Mouse (Mus musculus): ENCODE data around the gene Hist1h2bg. TPM values are rescaled to one million over a fixed set of nuclear protein-coding genes. Genes with fewer than 3 reads are reported as not detected.
A peak's percentile ranks its signal among the peaks of the same experiment; 100 is the strongest.
"Not testable (repeated sequence)": the region's sequence is repeated elsewhere in the genome, so short reads cannot be mapped to it uniquely, and the experiment has no call there.

Gene Hist1h2bg
- 100 to 1,000 TPM; 245 to 257 TPM for total RNA-seq (2021)
- long read RNA-seq, experiment 1: 0 reads
- long read RNA-seq, experiment 2: 0 reads

GRCm38 (mm10) chr13:23571022-23571503, at the start of gene Hist1h2bg, which contains the start of gene Hist1h2ae:
Gene Hist1h2bg (plus strand): TSS chr13:23571396.
Gene Hist1h2ae (minus strand): TSS chr13:23571220.
- DNase-seq: peak; percentile 39

GRCm38 (mm10) chr13:23521703-23522102, 49.5 kb upstream of the Hist1h2bg start:
- DNase-seq: peak; percentile 56

GRCm38 (mm10) chr13:23523976-23524375, 47.2 kb upstream of the Hist1h2bg start:
- DNase-seq: no peak

- DNase-seq: peak; percentile 76
These were observed 46.5 kb upstream of the Hist1h2bg start for GRCm38 (mm10) chr13:23524654-23525053.

DNA sequence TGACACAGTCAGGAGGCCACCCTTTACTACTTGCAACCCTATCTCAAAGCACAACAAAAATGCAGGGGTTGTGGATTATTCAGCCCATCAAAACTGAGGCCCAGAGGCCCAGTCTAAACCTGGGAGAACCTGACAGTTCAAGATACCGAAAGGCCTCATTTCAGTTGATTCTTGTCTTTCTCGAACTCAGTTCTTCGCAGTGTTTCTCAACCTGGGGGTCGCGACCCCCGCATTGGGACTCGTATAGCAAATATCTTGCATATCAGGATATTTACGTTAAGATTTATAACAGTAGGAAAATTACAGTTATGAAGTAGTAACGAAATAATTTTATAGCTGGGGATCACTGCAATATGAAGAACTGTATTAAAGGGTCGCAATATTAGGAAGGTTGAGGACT, 45.3 kb upstream of the Hist1h2bg start:
- DNase-seq: no peak

DNA sequence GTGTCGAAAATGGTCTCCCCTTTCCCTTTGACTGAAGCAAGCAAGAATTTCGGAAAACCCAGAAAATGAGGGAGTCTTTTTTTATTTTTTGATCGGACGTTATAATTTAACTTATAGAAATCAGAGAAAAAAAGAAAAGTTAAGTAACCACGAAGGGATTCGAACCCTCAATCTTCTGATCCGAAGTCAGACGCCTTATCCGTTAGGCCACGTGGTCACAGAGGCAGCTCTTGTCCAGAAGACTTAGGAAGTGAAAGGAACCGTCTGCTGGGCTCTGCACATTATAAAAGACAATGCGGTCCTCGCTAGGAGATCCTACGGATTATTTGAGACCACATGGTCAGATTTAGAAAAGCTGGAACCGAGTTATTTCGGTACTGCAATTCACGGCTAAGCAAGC, 44.9 kb upstream of the Hist1h2bg start:
- DNase-seq: peak; percentile 87

- no peak for DNase-seq
These were observed 42.2 kb upstream of the Hist1h2bg start for GRCm38 (mm10) chr13:23529005-23529404.

- no peak for DNase-seq
These were observed 41.6 kb upstream of the Hist1h2bg start for GRCm38 (mm10) chr13:23529480-23530165.

GRCm38 (mm10) chr13:23530181-23530900, 40.9 kb upstream of the Hist1h2bg start:
- DNase-seq: peak; percentile 47

DNA sequence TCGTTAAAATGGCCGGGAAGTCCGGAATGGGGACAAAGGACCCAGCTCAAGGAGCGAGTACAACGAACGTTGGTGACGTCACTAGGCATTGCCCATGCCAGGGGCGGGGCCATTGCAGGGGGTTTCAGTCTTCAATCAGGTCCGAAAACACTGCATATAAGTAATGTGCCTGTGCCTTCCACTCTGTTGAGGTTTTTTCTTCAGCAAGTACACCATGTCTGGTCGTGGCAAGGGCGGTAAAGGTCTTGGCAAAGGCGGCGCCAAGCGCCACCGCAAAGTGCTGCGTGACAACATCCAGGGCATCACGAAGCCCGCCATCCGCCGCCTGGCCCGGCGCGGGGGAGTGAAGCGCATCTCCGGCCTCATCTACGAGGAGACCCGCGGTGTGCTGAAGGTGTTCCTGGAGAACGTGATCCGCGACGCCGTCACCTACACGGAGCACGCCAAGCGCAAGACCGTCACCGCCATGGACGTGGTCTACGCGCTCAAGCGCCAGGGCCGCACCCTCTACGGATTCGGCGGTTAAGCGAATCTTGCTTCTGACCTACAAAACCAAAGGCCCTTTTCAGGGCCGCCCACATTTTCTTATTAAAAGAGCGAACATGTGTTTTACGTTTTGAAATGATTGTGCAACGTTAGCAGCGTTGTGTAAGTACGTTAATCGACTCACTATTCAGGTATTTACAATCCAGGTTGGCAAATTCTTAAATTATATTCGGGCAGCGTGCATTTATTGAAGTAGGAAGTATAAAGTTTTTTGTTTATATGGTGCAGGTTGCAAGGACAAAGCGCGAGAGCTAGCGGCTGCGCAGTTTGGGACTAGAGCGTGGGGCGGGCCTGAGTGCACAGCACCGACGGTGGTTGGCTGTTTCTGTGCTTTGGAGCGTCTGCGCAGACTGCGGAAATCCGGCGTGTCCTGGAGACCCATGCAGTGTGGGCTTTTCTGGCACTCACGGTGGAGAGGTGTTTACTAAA, 40.0 kb upstream of the Hist1h2bg start, which contains the start of gene Hist1h4h:
Gene Hist1h4h, plus strand, starts transcription at position 150 of the 975 bp plus-strand sequence.
- peak; percentile 86 for DNase-seq

GRCm38 (mm10) chr13:23532262-23533075, 38.7 kb upstream of the Hist1h2bg start:
- no peak for DNase-seq

- DNase-seq: not testable (repeated sequence)
These were observed 37.4 kb upstream of the Hist1h2bg start, which contains the start of gene Hist1h2af for GRCm38 (mm10) chr13:23533560-23534367. Gene Hist1h2af (plus strand): TSS chr13:23533906.

DNA sequence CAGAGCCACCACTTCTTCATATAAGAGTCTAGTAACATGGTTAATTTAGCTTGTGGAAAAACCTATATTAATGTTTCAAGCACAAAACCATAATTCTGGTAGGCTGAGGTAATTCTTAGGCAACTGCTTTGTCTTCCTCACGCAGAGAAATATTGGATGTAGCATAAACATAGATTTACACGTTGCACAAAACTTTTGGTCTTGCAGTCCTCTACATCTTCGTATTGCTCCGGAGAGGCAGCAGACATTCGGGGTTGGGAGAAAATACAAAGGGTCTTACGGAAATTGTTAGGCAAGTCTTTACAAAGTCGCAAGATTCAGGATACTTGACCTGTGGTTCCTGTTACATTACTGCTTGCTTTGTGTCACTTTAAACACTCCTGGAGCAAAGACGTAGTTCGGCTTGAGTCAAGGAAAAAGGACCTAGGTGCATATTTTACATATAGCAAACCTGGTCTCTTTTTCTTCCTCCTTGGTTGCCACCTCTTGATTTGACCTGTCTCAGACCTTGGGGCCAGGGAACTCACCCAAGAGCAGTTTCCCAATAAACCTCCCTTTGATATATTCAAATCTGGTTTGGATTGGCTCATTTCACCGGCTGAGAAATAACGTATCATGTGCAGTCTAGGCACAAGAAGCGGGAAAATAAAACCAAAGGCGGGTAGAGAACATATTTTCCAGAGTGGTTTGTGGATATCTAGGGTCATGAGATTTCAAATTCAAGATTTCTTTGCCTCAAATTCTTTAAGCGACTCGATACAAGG, 36.6 kb upstream of the Hist1h2bg start:
- DNase-seq: no peak

GRCm38 (mm10) chr13:23535137-23536075, 35.8 kb upstream of the Hist1h2bg start, which contains the start of gene Hist1h3g:
Gene Hist1h3g (plus strand): TSS chr13:23535422.
- DNase-seq: peak; percentile 75

GRCm38 (mm10) chr13:23536076-23536822, 34.9 kb upstream of the Hist1h2bg start:
- DNase-seq: no peak

GRCm38 (mm10) chr13:23537006-23537710, 34.0 kb upstream of the Hist1h2bg start:
- no peak for DNase-seq

DNA sequence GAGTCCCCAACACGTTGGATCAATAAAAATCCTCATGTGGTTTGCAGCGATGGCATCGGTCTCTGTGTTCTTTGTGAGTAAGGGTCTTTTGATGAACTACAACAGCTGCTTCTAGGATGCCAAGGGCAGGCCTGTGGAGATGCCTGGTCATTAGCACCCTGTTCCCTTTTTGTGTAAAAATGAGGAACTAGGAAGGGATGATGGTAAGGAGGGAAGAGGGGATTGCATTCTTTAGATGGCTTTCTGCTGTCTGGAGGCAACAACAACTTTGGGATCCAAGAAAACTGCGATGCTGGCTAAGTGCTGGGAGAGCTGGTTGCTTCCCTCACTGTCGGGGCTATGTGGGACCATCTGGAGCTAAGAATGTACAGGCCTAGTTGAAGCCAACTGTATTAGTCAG, 32.9 kb upstream of the Hist1h2bg start:
- DNase-seq: no peak
